Mouse (Mus musculus): ENCODE results near the gene Nectin2.

DNA sequence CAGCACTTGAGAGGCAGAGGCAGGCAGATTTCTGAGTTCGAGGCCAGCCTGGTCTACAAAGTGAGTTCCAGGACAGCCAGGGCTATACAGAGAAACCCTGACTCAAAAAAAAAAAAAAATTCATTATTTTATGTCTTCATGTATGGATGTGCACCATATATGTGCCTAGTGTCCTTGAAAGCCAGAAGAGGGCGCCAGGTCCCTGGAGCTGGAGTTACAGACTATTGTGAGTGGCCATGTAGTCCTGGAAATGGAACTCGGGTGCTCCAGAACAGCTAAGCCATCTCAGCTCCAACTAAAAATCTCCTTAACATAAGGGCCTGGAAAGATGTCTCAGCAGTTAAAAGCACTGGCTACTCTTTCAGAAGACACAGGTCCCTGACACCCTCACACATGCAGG, 83.5 kb downstream of the Nectin2 start:
- TF ChIP-seq POLR2AphosphoS2 (IDR thresholded peaks at IDR 0.05; ENCODE audit: insufficient read length, low read depth) = no peak
- TF ChIP-seq POLR2A (IDR thresholded peaks at IDR 0.05; ENCODE audit: insufficient read length, low read depth) = no peak
- no peak for TF ChIP-seq SRF (IDR thresholded peaks at IDR 0.05; ENCODE audit: control insufficient read depth, insufficient read length, low read depth)
- no peak for TF ChIP-seq TCF12 (IDR thresholded peaks at IDR 0.05; ENCODE audit: insufficient read depth, poor library complexity, severe bottlenecking)
- TF ChIP-seq USF1 (IDR thresholded peaks at IDR 0.05; ENCODE audit: low read depth) = no peak
- no peak for TF ChIP-seq MAX (IDR thresholded peaks at IDR 0.05; ENCODE audit: low read depth)
- no peak for TF ChIP-seq TCF3 (IDR thresholded peaks at IDR 0.05; ENCODE audit: insufficient read length, low read depth)
- TF ChIP-seq E2F4 (IDR thresholded peaks at IDR 0.05; ENCODE audit: insufficient read depth) = no peak
